Mouse (Mus musculus): ENCODE measurements around the gene Polr1c. TPM values are rescaled to one million over a fixed set of nuclear protein-coding genes. Genes with fewer than 3 reads are reported as not detected.

The Polr1c gene
- total and polyA plus RNA-seq, 3 experiments: 26.6 to 76.2 (median 64.1) TPM

DNA sequence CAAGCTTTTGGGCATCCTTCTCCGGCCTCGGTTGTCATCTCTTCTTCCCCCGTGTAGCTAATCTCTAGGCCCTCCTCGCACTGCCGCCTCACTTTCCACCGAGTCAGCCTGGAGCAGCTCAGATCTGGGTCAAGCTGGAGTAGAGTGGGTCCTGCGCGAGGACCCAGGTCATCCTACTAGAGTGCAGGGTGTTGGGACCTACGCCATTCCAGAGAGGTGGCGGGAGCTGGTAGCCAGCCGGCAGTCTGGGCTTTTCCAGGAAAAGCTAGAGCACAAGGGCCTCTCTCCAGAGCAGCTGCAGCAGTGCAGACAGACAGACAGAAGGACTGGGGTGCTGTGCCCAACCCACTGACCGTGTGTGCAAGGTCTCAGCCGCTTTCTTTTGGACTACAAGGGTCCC is 5.6 kb downstream of the Polr1c start:
- no peak overlapping the region for H3K4me3 ChIP-seq (ENCODE audit: low read depth, low read length)
- H3K36me3 ChIP-seq (replicated peaks): peaks cover 96% of the 10 kb centered on the region
- DNase-seq (ENCODE audit: low spot score): no peak
- H3K4me1 ChIP-seq (ENCODE audit: insufficient read depth, low read depth, low read length): peaks cover 68% of the 10 kb centered on the region
- ATAC-seq (ENCODE audit: extremely low read depth, insufficient number of reproducible peaks, low FRiP score, poor library complexity, severe bottlenecking): no peak
- H3K9me3 ChIP-seq (replicated peaks): no peaks in the 10 kb centered on the region
- no peaks in the 10 kb centered on the region for H3K27me3 ChIP-seq (ENCODE audit: insufficient read depth, low read length)
- TF ChIP-seq POLR2AphosphoS5 (IDR thresholded peaks at IDR 0.05; ENCODE audit: insufficient replicate concordance, low read depth, low read length): no peak
- no peak for TF ChIP-seq TAL1 (conservative IDR thresholded peaks at IDR 0.05; ENCODE audit: low read depth, low read length)
- no peak for TF ChIP-seq CTCF (IDR thresholded peaks at IDR 0.05; ENCODE audit: low read depth, low read length)

DNA sequence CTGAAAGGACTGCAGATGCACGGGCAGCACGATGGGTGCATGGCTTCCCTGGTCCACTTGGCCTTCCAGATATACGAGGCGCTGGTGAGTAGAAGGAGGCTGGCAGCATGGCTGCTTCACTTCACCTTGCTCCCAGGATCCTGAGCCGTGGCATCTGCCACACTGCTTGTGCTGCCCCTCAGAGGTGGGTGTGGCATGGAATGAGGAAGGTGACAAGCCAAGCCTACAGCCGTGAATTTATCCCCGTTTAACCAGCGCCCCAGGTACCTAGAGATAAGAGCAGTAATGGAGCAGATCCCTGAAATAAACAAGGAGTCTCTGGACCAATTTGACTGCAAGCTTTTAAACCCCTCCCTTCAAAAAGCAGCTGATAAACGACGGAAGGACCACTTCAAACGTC is 6.4 kb downstream of the Polr1c start:
- ATAC-seq (ENCODE audit: extremely low read depth, insufficient number of reproducible peaks, low FRiP score, poor library complexity, severe bottlenecking) (no peak), DNase-seq (ENCODE audit: low spot score) (no peak)
- no peak for TF ChIP-seq TAL1 (conservative IDR thresholded peaks at IDR 0.05; ENCODE audit: low read depth, low read length)
- TF ChIP-seq CTCF (IDR thresholded peaks at IDR 0.05; ENCODE audit: low read depth, low read length): no peak
- TF ChIP-seq POLR2AphosphoS5 (IDR thresholded peaks at IDR 0.05; ENCODE audit: insufficient replicate concordance, low read depth, low read length): no peak
- no peak for TF ChIP-seq GATA1 (IDR thresholded peaks at IDR 0.05; ENCODE audit: borderline replicate concordance, low read length)
- no peak for TF ChIP-seq GATA2 (IDR thresholded peaks at IDR 0.05; ENCODE audit: borderline replicate concordance, low read depth, low read length)
- no peaks in the 10 kb centered on the region for H3K9me3 ChIP-seq (replicated peaks)
- peaks cover 70% of the 10 kb centered on the region for H3K4me1 ChIP-seq (ENCODE audit: insufficient read depth, low read depth, low read length)
- H3K4me3 ChIP-seq (ENCODE audit: low read depth, low read length): peak overlapping the region; percentile 2; the same call in 1 of the 2 replicates
- no peaks in the 10 kb centered on the region for H3K27me3 ChIP-seq (ENCODE audit: insufficient read depth, low read length)
- H3K36me3 ChIP-seq (replicated peaks): peaks cover 99% of the 10 kb centered on the region

DNA sequence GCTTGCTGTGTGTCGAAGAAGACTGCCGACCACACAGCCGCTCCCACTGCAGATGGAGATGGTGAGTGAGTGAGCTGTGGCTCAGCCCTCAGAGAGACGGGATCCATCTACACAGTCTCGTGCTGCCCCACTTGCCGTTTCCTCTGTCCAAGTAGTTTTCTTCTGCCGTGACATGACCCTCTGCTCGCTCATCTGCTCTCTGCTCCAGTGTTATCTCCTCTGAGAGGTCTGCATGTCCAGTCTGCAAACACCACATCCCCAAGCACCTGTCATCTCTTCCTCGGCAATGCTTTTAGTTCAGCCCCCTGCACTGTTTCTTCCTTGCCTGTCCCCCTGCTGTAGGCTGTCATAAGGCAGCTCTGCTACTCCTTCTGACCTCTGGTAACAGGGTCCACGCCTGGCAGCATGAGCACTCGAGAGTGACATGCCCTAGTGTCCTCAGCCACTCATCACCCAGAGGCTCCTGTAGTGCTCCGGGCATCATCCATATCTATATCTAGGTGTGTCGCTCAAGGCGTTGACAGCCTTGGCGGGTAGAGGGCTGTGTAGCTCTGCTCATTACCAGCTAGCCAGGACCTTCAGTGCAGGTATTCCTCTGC is 8.2 kb downstream of the Polr1c start:
- peaks cover 95% of the 10 kb centered on the region for H3K36me3 ChIP-seq (replicated peaks)
- no peak for TF ChIP-seq POLR2AphosphoS5 (IDR thresholded peaks at IDR 0.05; ENCODE audit: insufficient replicate concordance, low read depth, low read length)
- TF ChIP-seq CTCF (IDR thresholded peaks at IDR 0.05; ENCODE audit: low read depth, low read length): no peak
- TF ChIP-seq TAL1 (conservative IDR thresholded peaks at IDR 0.05; ENCODE audit: low read depth, low read length): no peak
- no peak for TF ChIP-seq GATA2 (IDR thresholded peaks at IDR 0.05; ENCODE audit: borderline replicate concordance, low read depth, low read length)
- TF ChIP-seq GATA1 (IDR thresholded peaks at IDR 0.05; ENCODE audit: borderline replicate concordance, low read length): no peak
- no peak overlapping the region for H3K4me3 ChIP-seq (ENCODE audit: low read depth, low read length)
- DNase-seq (ENCODE audit: low spot score) (no peak), ATAC-seq (ENCODE audit: extremely low read depth, insufficient number of reproducible peaks, low FRiP score, poor library complexity, severe bottlenecking) (no peak)
- H3K9me3 ChIP-seq (replicated peaks): no peaks in the 10 kb centered on the region
- H3K4me1 ChIP-seq (ENCODE audit: insufficient read depth, low read depth, low read length): peaks cover 64% of the 10 kb centered on the region
- H3K27me3 ChIP-seq (ENCODE audit: insufficient read depth, low read length): no peaks in the 10 kb centered on the region

DNA sequence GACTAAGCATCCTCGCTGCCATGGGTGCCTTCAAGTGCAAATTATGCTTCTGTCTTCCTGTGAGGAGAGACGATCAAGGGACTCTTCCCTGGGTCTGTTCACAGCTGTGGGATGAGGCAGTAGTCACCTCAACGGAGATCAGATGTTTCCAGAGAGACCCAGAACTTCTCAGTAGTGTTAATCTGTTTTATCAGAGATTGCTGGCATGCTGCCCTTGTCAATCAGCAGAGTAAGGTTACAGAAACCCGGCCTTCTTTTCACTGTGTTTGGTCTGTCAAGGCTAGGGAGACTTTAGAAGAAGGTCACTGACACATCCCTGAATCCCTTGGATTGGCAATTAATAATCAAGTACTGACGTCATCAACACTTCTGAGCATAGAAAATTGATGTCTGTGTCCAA is 10.4 kb downstream of the Polr1c start:
- TF ChIP-seq CTCF (IDR thresholded peaks at IDR 0.05; ENCODE audit: low read depth, low read length): no peak
- no peak for TF ChIP-seq POLR2AphosphoS5 (IDR thresholded peaks at IDR 0.05; ENCODE audit: insufficient replicate concordance, low read depth, low read length)
- TF ChIP-seq GATA1 (IDR thresholded peaks at IDR 0.05; ENCODE audit: borderline replicate concordance, low read length): no peak
- TF ChIP-seq GATA2 (IDR thresholded peaks at IDR 0.05; ENCODE audit: borderline replicate concordance, low read depth, low read length): no peak
- no peak for TF ChIP-seq TAL1 (conservative IDR thresholded peaks at IDR 0.05; ENCODE audit: low read depth, low read length)

DNA sequence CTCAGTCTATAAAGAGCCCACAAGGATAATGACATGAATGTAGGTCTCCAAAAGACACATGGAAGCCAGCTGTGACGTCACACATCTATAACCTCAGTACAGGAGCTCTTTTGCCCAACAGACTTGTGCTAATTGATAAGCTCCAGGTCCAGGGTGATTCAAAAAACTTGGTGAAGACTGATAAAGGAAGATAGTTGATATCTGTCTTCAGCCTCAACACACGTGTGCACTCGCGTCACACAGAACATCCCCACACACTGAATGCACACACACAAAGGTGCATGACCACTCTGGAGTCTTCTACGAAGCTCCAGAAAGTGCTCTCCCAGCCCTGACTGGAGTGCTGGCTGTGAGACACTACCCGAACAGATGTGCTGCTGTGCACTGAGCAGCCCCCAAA is 10.8 kb downstream of the Polr1c start:
- DNase-seq (ENCODE audit: low spot score) (no peak), ATAC-seq (ENCODE audit: extremely low read depth, insufficient number of reproducible peaks, low FRiP score, poor library complexity, severe bottlenecking) (peak; percentile 35; the same call in 1 of the 2 replicates)
- H3K27me3 ChIP-seq (ENCODE audit: insufficient read depth, low read length): no peaks in the 10 kb centered on the region
- H3K4me3 ChIP-seq (ENCODE audit: low read depth, low read length): no peak overlapping the region; the same call in 1 of the 2 replicates
- TF ChIP-seq CTCF (IDR thresholded peaks at IDR 0.05; ENCODE audit: low read depth, low read length) (no peak), GATA1 (IDR thresholded peaks at IDR 0.05; ENCODE audit: borderline replicate concordance, low read length) (no peak), TAL1 (conservative IDR thresholded peaks at IDR 0.05; ENCODE audit: low read depth, low read length) (peak; percentile 41), GATA2 (IDR thresholded peaks at IDR 0.05; ENCODE audit: borderline replicate concordance, low read depth, low read length) (no peak), POLR2AphosphoS5 (IDR thresholded peaks at IDR 0.05; ENCODE audit: insufficient replicate concordance, low read depth, low read length) (no peak)
- H3K36me3 ChIP-seq (replicated peaks): peaks cover 90% of the 10 kb centered on the region
- H3K9me3 ChIP-seq (replicated peaks): no peaks in the 10 kb centered on the region
- H3K4me1 ChIP-seq (ENCODE audit: insufficient read depth, low read depth, low read length): peaks cover 49% of the 10 kb centered on the region

More for the DNA sequence above, 10.4 kb downstream of the Polr1c start:
- Histone ChIP-seq H3K27me3 (ENCODE audit: insufficient read depth, low read length) (no peaks in the 10 kb centered on the region), H3K4me3 (ENCODE audit: low read depth, low read length) (no peak overlapping the region; the same call in 1 of the 2 replicates), H3K36me3 (replicated peaks) (peaks cover 94% of the 10 kb centered on the region), H3K4me1 (ENCODE audit: insufficient read depth, low read depth, low read length) (peaks cover 53% of the 10 kb centered on the region), H3K9me3 (replicated peaks) (no peaks in the 10 kb centered on the region)
- ATAC-seq (ENCODE audit: extremely low read depth, insufficient number of reproducible peaks, low FRiP score, poor library complexity, severe bottlenecking): no peak
- DNase-seq (ENCODE audit: low spot score): no peak

DNA sequence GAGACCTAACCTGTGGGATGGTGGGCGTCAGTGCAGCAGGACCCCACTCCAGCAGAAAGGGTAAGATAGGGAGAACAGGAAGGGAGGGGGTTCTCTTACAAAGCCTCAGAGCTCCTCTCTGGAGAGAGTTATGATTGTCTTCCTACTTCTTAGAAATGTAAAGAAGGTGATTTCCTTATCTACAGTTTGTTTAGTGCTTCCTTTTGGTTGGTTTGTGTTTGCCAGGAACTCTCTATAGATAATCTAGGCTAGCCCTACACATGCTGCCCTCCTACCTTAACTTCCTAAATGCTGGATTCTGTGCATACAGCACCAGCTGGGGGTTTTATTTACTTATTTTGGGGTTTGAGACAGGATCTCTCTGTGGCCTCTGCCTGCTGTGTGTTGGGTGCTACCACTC is 11.8 kb downstream of the Polr1c start:
- Histone ChIP-seq H3K4me3 (ENCODE audit: low read depth, low read length) (no peak overlapping the region), H3K27me3 (ENCODE audit: insufficient read depth, low read length) (no peaks in the 10 kb centered on the region), H3K36me3 (replicated peaks) (peaks cover 87% of the 10 kb centered on the region), H3K9me3 (replicated peaks) (no peaks in the 10 kb centered on the region), H3K4me1 (ENCODE audit: insufficient read depth, low read depth, low read length) (peaks cover 40% of the 10 kb centered on the region)
- DNase-seq (ENCODE audit: low spot score): no peak
- ATAC-seq (ENCODE audit: extremely low read depth, insufficient number of reproducible peaks, low FRiP score, poor library complexity, severe bottlenecking): no peak
- TF ChIP-seq TAL1 (conservative IDR thresholded peaks at IDR 0.05; ENCODE audit: low read depth, low read length) (no peak), GATA2 (IDR thresholded peaks at IDR 0.05; ENCODE audit: borderline replicate concordance, low read depth, low read length) (no peak), CTCF (IDR thresholded peaks at IDR 0.05; ENCODE audit: low read depth, low read length) (no peak), POLR2AphosphoS5 (IDR thresholded peaks at IDR 0.05; ENCODE audit: insufficient replicate concordance, low read depth, low read length) (no peak), GATA1 (IDR thresholded peaks at IDR 0.05; ENCODE audit: borderline replicate concordance, low read length) (no peak)
